Mouse (Mus musculus): ENCODE data around the gene Tmem119. TPM values are rescaled to one million over a fixed set of nuclear protein-coding genes. Genes with fewer than 3 reads are reported as not detected.

Gene Tmem119
- polyA plus RNA-seq, 1 experiment from 2014 or later: 50.8 TPM

DNA sequence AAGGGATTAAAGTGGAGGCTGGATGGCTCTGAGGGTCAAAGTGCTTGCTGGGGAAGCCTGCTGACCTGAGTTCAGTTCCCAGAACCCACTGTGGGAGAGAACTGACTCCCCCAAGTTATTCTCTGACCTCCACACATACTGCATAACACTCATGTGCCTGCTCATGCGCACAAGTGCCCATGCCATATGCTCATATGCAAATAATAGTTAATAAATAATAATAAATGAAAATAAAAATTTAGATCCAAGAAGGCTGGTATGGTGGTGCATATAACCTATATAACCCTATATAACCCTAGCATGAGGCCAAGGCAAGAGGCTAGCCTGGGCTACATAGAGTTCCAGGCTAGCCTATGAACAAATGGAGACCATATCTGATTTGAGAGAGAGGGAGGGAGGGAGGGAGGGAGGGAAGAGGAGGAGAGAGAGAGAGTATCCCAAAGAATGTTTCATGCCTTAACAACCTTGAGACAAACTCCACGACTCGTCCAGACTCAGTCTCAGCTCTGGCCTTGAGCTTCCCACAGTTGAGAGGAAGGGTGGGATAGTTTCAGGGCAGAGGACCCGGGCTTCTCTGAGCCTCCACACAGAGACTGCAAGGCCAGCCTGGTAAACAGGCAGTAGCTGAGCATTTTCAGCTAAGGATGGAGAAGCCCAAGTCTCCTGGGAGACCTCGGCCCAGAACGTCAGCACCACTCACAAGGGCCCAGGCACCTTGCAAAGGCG lies 29.4 kb upstream of the Tmem119 start:
- H3K9me3 ChIP-seq (replicated peaks; ENCODE audit: control insufficient read depth, low read length): no peaks in the 10 kb centered on the region
- 76% methylated on average over 7 of the region's 7 CpGs for WGBS
- ATAC-seq (replicated peaks; ENCODE audit: insufficient number of reproducible peaks, low FRiP score, low TSS enrichment, low read depth): no peak
- H3K27me3 ChIP-seq (ENCODE audit: control insufficient read depth, insufficient read depth, low read length): no peaks in the 10 kb centered on the region
- H3K27ac ChIP-seq (replicated peaks; ENCODE audit: low read depth, low read length): no peak overlapping the region; the same call in 1 of the 2 replicates
- no peaks in the 10 kb centered on the region for H3K36me3 ChIP-seq (replicated peaks; ENCODE audit: control insufficient read depth, insufficient read depth, low read depth, low read length)
- no peak overlapping the region for H3K4me2 ChIP-seq (ENCODE audit: low read depth, low read length)
- H3K4me3 ChIP-seq (ENCODE audit: low read depth, low read length): no peak overlapping the region
- no peak overlapping the region for H3K9ac ChIP-seq (replicated peaks; ENCODE audit: low read length)
- H3K4me1 ChIP-seq (ENCODE audit: control insufficient read depth, insufficient read depth, low read length): no peaks in the 10 kb centered on the region
- no peak for DNase-seq (ENCODE audit: low spot score)

DNA sequence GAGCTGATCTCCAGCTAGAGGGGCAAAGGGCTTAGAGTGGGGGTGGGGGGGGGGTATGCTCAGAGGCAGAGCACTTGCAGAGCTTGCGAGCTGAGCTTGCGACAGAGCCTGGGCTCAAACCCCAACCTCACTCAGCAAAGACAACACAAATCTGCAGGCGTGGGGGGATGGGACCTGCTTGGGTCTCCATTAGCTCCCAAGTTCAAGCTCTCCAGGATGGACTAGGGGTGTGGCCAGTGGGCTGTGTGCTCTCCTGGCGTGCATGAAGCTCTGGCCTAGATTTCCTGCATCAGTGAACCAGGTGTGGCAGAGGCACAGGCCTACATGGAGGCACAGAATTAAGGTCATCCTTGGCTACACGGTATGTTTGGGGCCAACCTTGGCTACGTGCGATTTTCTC lies 28.2 kb upstream of the Tmem119 start:
- no peak overlapping the region for H3K4me2 ChIP-seq (ENCODE audit: low read depth, low read length)
- H3K4me1 ChIP-seq (ENCODE audit: control insufficient read depth, insufficient read depth, low read length): no peaks in the 10 kb centered on the region
- DNase-seq (ENCODE audit: low spot score) (no peak), ATAC-seq (replicated peaks; ENCODE audit: insufficient number of reproducible peaks, low FRiP score, low TSS enrichment, low read depth) (no peak)
- no peak overlapping the region for H3K27ac ChIP-seq (replicated peaks; ENCODE audit: low read depth, low read length)
- no peaks in the 10 kb centered on the region for H3K27me3 ChIP-seq (ENCODE audit: control insufficient read depth, insufficient read depth, low read length)
- no peaks in the 10 kb centered on the region for H3K36me3 ChIP-seq (replicated peaks; ENCODE audit: control insufficient read depth, insufficient read depth, low read depth, low read length)
- 60% methylated on average over 7 of the region's 7 CpGs for WGBS
- no peak overlapping the region for H3K4me3 ChIP-seq (ENCODE audit: low read depth, low read length)
- no peak overlapping the region for H3K9ac ChIP-seq (replicated peaks; ENCODE audit: low read length)
- H3K9me3 ChIP-seq (replicated peaks; ENCODE audit: control insufficient read depth, low read length): no peaks in the 10 kb centered on the region

DNA sequence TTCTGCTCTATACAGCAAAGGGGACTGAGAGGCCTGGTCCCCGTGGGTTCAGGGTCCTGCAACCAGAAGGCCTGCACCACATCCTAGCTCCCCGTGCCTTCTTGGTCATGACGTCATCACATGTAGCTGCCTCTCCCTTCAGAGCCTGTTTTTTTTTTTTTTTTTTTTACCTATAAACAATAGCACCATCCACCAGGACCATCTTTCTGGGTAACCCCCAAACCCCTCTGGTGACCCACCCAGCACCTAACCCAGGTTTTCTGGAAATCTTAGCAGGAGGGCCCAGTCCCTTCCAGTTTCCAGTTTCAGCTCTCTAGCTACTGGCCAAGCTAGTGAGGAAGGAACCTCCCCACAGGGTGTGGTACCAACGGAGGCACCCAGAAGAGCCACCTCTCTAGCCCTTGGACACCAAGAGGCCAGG lies 27.7 kb upstream of the Tmem119 start:
- H3K9me3 ChIP-seq (replicated peaks; ENCODE audit: control insufficient read depth, low read length): no peaks in the 10 kb centered on the region
- DNase-seq (ENCODE audit: low spot score) (no peak), ATAC-seq (replicated peaks; ENCODE audit: insufficient number of reproducible peaks, low FRiP score, low TSS enrichment, low read depth) (no peak)
- no peak overlapping the region for H3K27ac ChIP-seq (replicated peaks; ENCODE audit: low read depth, low read length)
- H3K4me3 ChIP-seq (ENCODE audit: low read depth, low read length): no peak overlapping the region
- H3K4me2 ChIP-seq (ENCODE audit: low read depth, low read length): no peak overlapping the region
- no peaks in the 10 kb centered on the region for H3K4me1 ChIP-seq (ENCODE audit: control insufficient read depth, insufficient read depth, low read length)
- H3K9ac ChIP-seq (replicated peaks; ENCODE audit: low read length): no peak overlapping the region
- no peaks in the 10 kb centered on the region for H3K36me3 ChIP-seq (replicated peaks; ENCODE audit: control insufficient read depth, insufficient read depth, low read depth, low read length)
- 50% methylated on average over 4 of the region's 4 CpGs for WGBS
- H3K27me3 ChIP-seq (ENCODE audit: control insufficient read depth, insufficient read depth, low read length): no peaks in the 10 kb centered on the region

DNA sequence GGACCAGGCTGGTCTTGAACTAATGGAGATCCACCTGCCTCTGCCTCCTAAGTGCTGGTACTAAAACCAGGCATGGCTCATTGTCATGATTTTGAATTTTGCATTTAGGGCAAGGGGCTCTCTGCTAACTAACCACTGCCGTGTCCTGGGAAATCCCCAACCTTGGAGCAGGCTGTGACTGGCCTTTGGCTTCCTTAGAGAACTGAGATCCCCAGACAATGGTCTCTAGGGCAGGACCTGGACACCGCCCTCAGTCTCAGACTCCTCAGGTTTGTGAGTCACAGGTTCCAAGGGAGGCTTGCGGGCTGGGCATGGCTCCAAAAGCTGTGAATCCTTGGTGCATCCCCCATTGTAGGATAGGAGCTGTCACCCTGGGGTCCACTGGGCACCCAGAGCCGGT lies 26.3 kb upstream of the Tmem119 start:
- no peak overlapping the region for H3K4me2 ChIP-seq (ENCODE audit: low read depth, low read length)
- ATAC-seq (replicated peaks; ENCODE audit: insufficient number of reproducible peaks, low FRiP score, low TSS enrichment, low read depth) (no peak), DNase-seq (ENCODE audit: low spot score) (no peak)
- no peaks in the 10 kb centered on the region for H3K36me3 ChIP-seq (replicated peaks; ENCODE audit: control insufficient read depth, insufficient read depth, low read depth, low read length)
- no peaks in the 10 kb centered on the region for H3K9me3 ChIP-seq (replicated peaks; ENCODE audit: control insufficient read depth, low read length)
- no peaks in the 10 kb centered on the region for H3K4me1 ChIP-seq (ENCODE audit: control insufficient read depth, insufficient read depth, low read length)
- no peak overlapping the region for H3K27ac ChIP-seq (replicated peaks; ENCODE audit: low read depth, low read length)
- H3K27me3 ChIP-seq (ENCODE audit: control insufficient read depth, insufficient read depth, low read length): no peaks in the 10 kb centered on the region
- no peak overlapping the region for H3K4me3 ChIP-seq (ENCODE audit: low read depth, low read length)
- WGBS: 91% methylated on average over 4 of the region's 4 CpGs
- no peak overlapping the region for H3K9ac ChIP-seq (replicated peaks; ENCODE audit: low read length)

DNA sequence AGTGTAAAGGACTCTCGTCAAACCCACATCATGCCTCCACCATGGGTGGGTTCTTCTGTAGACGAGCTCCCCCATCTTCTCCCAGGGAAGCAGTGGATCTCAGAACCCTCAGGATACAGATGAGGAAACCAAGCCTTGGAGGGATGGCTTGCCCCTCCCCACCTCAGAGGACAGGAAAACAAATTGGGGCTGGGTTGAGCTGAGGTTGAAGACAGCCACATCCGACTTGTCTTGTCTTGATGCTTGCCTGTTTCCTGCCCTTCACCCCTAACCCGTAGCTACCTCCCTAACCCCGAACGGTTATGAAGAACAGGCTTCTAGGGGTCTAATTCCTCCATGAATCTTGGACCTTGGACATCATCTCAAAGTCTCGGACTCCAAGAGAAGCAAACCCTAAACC lies 25.2 kb upstream of the Tmem119 start:
- no peak overlapping the region for H3K4me2 ChIP-seq (ENCODE audit: low read depth, low read length)
- H3K27ac ChIP-seq (replicated peaks; ENCODE audit: low read depth, low read length): no peak overlapping the region
- no peaks in the 10 kb centered on the region for H3K4me1 ChIP-seq (ENCODE audit: control insufficient read depth, insufficient read depth, low read length)
- ATAC-seq (replicated peaks; ENCODE audit: insufficient number of reproducible peaks, low FRiP score, low TSS enrichment, low read depth): no peak
- no peaks in the 10 kb centered on the region for H3K9me3 ChIP-seq (replicated peaks; ENCODE audit: control insufficient read depth, low read length)
- H3K9ac ChIP-seq (replicated peaks; ENCODE audit: low read length): no peak overlapping the region
- 88% methylated on average over 7 of the region's 7 CpGs for WGBS
- DNase-seq (ENCODE audit: low spot score): no peak
- no peaks in the 10 kb centered on the region for H3K36me3 ChIP-seq (replicated peaks; ENCODE audit: control insufficient read depth, insufficient read depth, low read depth, low read length)
- no peaks in the 10 kb centered on the region for H3K27me3 ChIP-seq (ENCODE audit: control insufficient read depth, insufficient read depth, low read length)
- H3K4me3 ChIP-seq (ENCODE audit: low read depth, low read length): no peak overlapping the region

DNA sequence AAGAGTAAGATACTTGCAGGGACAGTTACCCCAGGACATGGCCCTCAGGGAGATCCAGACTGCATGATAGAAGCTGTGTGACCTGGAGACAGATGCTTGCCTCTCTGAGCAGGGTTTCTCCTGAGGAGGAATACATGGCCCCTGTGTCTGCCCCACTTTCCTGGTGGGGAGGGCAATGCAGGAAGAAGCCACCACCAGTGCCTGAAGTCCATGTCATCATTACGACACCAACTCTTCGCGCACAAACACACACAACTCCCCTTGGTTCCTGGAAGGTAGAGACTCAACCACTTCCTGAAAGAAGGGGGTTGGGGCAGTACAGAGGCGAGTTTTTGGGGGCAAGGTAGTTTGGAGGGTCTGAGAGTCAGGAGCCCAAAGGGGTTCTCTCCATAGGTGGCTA lies 23.9 kb upstream of the Tmem119 start:
- Histone ChIP-seq H3K9me3 (replicated peaks; ENCODE audit: control insufficient read depth, low read length) (no peaks in the 10 kb centered on the region), H3K4me1 (ENCODE audit: control insufficient read depth, insufficient read depth, low read length) (no peaks in the 10 kb centered on the region), H3K4me3 (ENCODE audit: low read depth, low read length) (no peak overlapping the region), H3K27ac (replicated peaks; ENCODE audit: low read depth, low read length) (no peak overlapping the region), H3K9ac (replicated peaks; ENCODE audit: low read length) (no peak overlapping the region), H3K4me2 (ENCODE audit: low read depth, low read length) (no peak overlapping the region), H3K27me3 (ENCODE audit: control insufficient read depth, insufficient read depth, low read length) (no peaks in the 10 kb centered on the region), H3K36me3 (replicated peaks; ENCODE audit: control insufficient read depth, insufficient read depth, low read depth, low read length) (no peaks in the 10 kb centered on the region)
- WGBS: 81% methylated on average over 4 of the region's 4 CpGs
- ATAC-seq (replicated peaks; ENCODE audit: insufficient number of reproducible peaks, low FRiP score, low TSS enrichment, low read depth) (no peak), DNase-seq (ENCODE audit: low spot score) (no peak)

DNA sequence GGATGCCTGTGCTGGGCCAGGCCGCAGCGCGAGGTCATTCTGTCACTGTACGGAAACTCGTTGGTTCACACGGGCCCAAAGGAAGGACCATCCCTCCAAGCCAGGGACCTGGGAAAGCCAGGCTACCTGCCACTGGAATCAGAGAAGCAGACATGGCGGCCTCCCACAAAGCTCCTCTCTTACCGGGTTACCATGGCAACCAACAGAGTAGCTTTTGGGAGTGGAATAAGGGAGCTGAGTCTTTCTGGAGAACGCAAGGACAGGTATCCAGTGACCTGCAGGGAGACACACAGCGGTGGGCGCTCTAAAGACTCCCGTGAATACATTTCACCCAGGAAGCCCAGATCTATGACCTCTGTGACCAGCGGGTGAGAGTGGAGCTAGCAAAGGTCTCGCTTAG lies 18.3 kb upstream of the Tmem119 start:
- no peak for ATAC-seq (replicated peaks; ENCODE audit: insufficient number of reproducible peaks, low FRiP score, low TSS enrichment, low read depth)
- 65% methylated on average over 14 of the region's 14 CpGs for WGBS

DNA sequence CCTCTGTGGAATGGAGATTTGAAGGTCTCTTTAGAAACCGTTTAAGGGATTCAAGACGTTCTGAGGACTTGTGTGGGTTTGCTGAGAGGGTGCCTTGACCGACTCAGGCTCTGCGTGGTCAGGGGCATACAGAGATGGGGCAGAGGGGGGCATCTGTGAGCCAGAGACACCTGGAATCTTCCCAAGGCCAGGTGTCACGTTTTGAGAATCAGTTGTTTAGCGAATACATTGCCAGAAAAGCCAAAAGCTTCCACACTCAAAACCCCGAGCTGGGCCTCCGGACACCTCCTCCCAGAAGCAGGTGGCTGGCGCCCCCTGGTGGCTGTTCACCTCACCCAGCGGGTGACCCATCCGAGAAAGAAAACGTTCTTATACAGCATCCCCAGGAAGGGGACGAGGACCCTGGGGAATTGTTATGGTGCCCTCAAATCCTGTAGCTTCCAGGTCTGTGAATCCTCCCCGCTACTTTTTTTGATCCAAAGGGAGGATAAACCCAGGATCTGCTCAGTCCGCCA lies 15.4 kb upstream of the Tmem119 start:
- DNase-seq (ENCODE audit: low spot score) (peak; percentile 91), ATAC-seq (replicated peaks; ENCODE audit: insufficient number of reproducible peaks, low FRiP score, low TSS enrichment, low read depth) (no peak)
- WGBS: 14% methylated on average over 15 of the region's 15 CpGs
- Histone ChIP-seq H3K4me1 (ENCODE audit: control insufficient read depth, insufficient read depth, low read length) (no peaks in the 10 kb centered on the region), H3K4me3 (ENCODE audit: low read depth, low read length) (no peak overlapping the region), H3K27me3 (ENCODE audit: control insufficient read depth, insufficient read depth, low read length) (no peaks in the 10 kb centered on the region), H3K36me3 (replicated peaks; ENCODE audit: control insufficient read depth, insufficient read depth, low read depth, low read length) (no peaks in the 10 kb centered on the region), H3K4me2 (ENCODE audit: low read depth, low read length) (no peak overlapping the region), H3K27ac (replicated peaks; ENCODE audit: low read depth, low read length) (no peak overlapping the region), H3K9me3 (replicated peaks; ENCODE audit: control insufficient read depth, low read length) (no peaks in the 10 kb centered on the region), H3K9ac (replicated peaks; ENCODE audit: low read length) (no peak overlapping the region)

More for the DNA sequence above, 18.3 kb upstream of the Tmem119 start:
- no peak for DNase-seq (ENCODE audit: low spot score)
- Histone ChIP-seq H3K9ac (replicated peaks; ENCODE audit: low read length) (no peak overlapping the region), H3K4me2 (ENCODE audit: low read depth, low read length) (no peak overlapping the region), H3K27ac (replicated peaks; ENCODE audit: low read depth, low read length) (no peak overlapping the region), H3K4me3 (ENCODE audit: low read depth, low read length) (no peak overlapping the region), H3K9me3 (replicated peaks; ENCODE audit: control insufficient read depth, low read length) (no peaks in the 10 kb centered on the region), H3K27me3 (ENCODE audit: control insufficient read depth, insufficient read depth, low read length) (no peaks in the 10 kb centered on the region), H3K36me3 (replicated peaks; ENCODE audit: control insufficient read depth, insufficient read depth, low read depth, low read length) (no peaks in the 10 kb centered on the region), H3K4me1 (ENCODE audit: control insufficient read depth, insufficient read depth, low read length) (no peaks in the 10 kb centered on the region)

All from embryonic facial prominence, embryonic 11.5 days (tissue).